Mouse (Mus musculus): ENCODE measurements around the gene Rnf103. TPM values are rescaled to one million over a fixed set of nuclear protein-coding genes. Genes with fewer than 3 reads are reported as not detected.

Gene Rnf103
- polyA plus RNA-seq, 1 experiment from 2014 or later, result 26.5 TPM

- 84% methylated on average over 3 of the region's 3 CpGs for WGBS
- ATAC-seq (ENCODE audit: low FRiP score, low read depth), result no peak
- H3K36me3 ChIP-seq, result peaks cover 14% of the 10 kb centered on the region
- H3K4me3 ChIP-seq, result no peak overlapping the region
- peaks cover 14% of the 10 kb centered on the region for H3K4me1 ChIP-seq (replicated peaks)
- no peak overlapping the region for H3K4me2 ChIP-seq
- H3K9ac ChIP-seq, result no peak overlapping the region
- no peaks in the 10 kb centered on the region for H3K9me3 ChIP-seq
- no peaks in the 10 kb centered on the region for H3K27me3 ChIP-seq
- no peak overlapping the region for H3K27ac ChIP-seq (replicated peaks)
Measured at GRCm38 (mm10) chr6:71500575-71500974, 6.9 kb downstream of the Rnf103 start.

DNA sequence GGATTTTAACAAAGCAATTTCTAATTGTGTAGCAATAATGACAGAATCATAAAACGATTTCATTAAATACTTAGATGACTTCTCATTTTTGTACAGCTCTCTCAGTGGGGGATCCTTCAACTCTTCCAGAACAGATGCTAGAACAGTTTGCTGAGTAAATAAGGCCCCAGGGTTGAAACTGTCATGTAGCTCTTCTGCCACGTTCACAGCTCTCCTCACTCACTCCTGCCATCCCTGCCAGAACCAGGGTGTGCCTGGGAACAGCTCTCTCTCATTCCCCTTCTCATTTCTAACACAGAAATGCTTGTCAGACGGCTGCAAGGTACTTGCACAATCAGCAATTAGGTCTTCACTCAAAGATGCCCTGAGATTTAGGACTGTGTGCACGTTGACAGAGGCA, 9.3 kb downstream of the Rnf103 start:
- no peaks in the 10 kb centered on the region for H3K27me3 ChIP-seq
- no peak for ATAC-seq (ENCODE audit: low FRiP score, low read depth)
- H3K27ac ChIP-seq (replicated peaks), result no peak overlapping the region

DNA sequence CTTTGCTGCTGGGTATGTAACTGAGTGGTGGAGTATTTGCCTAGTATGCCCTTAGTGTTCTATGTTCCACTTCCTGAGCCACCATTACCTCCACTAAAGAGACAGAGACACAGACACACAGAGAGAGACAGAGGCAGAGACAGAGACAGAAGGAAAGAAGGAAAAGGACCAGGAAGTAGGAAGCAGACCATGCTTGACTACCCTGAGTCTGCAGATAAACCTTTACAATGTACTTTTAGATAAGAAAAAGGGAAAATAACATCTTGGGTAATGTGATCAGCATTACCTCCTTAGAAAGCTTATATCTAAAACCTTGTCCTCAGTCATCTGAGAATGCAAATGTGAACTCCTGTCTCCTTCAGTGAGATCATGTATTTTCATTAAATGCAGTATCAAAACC, 10.0 kb downstream of the Rnf103 start:
- no peak overlapping the region for H3K9ac ChIP-seq
- H3K36me3 ChIP-seq, result peaks cover 32% of the 10 kb centered on the region
- H3K4me2 ChIP-seq, result no peak overlapping the region
- no peak for ATAC-seq (ENCODE audit: low FRiP score, low read depth)
- no peaks in the 10 kb centered on the region for H3K4me1 ChIP-seq (replicated peaks)
- no peaks in the 10 kb centered on the region for H3K27me3 ChIP-seq
- H3K9me3 ChIP-seq, result no peaks in the 10 kb centered on the region
- no peak overlapping the region for H3K4me3 ChIP-seq
- H3K27ac ChIP-seq (replicated peaks), result no peak overlapping the region

More for the DNA sequence above, 9.3 kb downstream of the Rnf103 start:
- Histone ChIP-seq H3K36me3 (peaks cover 25% of the 10 kb centered on the region), H3K4me1 (replicated peaks) (no peaks in the 10 kb centered on the region), H3K4me2 (no peak overlapping the region), H3K9me3 (no peaks in the 10 kb centered on the region), H3K4me3 (no peak overlapping the region), H3K9ac (no peak overlapping the region)
- 59% methylated on average over 4 of the region's 4 CpGs for WGBS

- Histone ChIP-seq H3K4me3 (no peak overlapping the region), H3K36me3 (peaks cover 36% of the 10 kb centered on the region), H3K4me1 (replicated peaks) (no peaks in the 10 kb centered on the region), H3K27me3 (no peaks in the 10 kb centered on the region), H3K9me3 (no peaks in the 10 kb centered on the region), H3K27ac (replicated peaks) (no peak overlapping the region), H3K4me2 (no peak overlapping the region), H3K9ac (no peak overlapping the region)
- 78% methylated on average over 4 of the region's 4 CpGs for WGBS
- ATAC-seq (ENCODE audit: low FRiP score, low read depth), result no peak
Measured at GRCm38 (mm10) chr6:71504091-71504490, 10.4 kb downstream of the Rnf103 start.

DNA sequence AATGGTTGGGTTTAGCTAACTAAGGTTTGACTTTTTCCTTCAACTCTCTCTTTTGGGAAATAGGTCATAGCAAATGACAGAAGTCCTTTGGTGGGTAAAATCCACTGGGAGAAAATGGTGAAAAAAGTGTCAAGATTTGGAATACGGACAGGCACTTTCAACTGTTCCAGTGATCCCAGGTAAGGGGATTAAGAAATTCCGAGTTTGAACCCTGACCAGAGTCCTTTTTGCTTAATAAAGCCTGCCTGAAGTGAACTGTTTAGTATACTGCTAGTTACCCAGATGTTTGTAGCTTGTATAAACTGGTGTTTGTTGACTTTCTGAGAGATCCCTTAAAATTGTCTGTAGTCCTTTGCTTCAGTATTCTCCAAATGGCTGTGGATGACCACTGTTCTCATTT, 12.0 kb downstream of the Rnf103 start:
- Histone ChIP-seq H3K27ac (replicated peaks) (no peak overlapping the region), H3K36me3 (peaks cover 43% of the 10 kb centered on the region), H3K4me3 (no peak overlapping the region), H3K9ac (no peak overlapping the region), H3K27me3 (no peaks in the 10 kb centered on the region), H3K4me1 (replicated peaks) (no peaks in the 10 kb centered on the region), H3K9me3 (no peaks in the 10 kb centered on the region), H3K4me2 (no peak overlapping the region)
- WGBS, result 92% methylated on average over 2 of the region's 2 CpGs
- no peak for ATAC-seq (ENCODE audit: low FRiP score, low read depth)

- Histone ChIP-seq H3K9ac (no peak overlapping the region), H3K4me3 (no peak overlapping the region), H3K4me2 (no peak overlapping the region), H3K27ac (replicated peaks) (no peak overlapping the region), H3K9me3 (no peaks in the 10 kb centered on the region), H3K4me1 (replicated peaks) (no peaks in the 10 kb centered on the region), H3K36me3 (no peaks in the 10 kb centered on the region; the same call in 1 of the 2 replicates), H3K27me3 (no peaks in the 10 kb centered on the region)
- ATAC-seq (ENCODE audit: low FRiP score, low read depth), result no peak
- WGBS, result 89% methylated on average over 4 of the region's 4 CpGs
Measured at GRCm38 (mm10) chr6:71519476-71519875, 25.8 kb downstream of the Rnf103 start.

- H3K36me3 ChIP-seq, result no peaks in the 10 kb centered on the region
- H3K9me3 ChIP-seq, result no peaks in the 10 kb centered on the region
- H3K4me2 ChIP-seq, result no peak overlapping the region
- ATAC-seq (ENCODE audit: low FRiP score, low read depth), result no peak
- WGBS, result 56% methylated on average over 3 of the region's 3 CpGs
- no peaks in the 10 kb centered on the region for H3K4me1 ChIP-seq (replicated peaks)
- H3K27me3 ChIP-seq, result no peaks in the 10 kb centered on the region
- no peak overlapping the region for H3K4me3 ChIP-seq
- no peak overlapping the region for H3K27ac ChIP-seq (replicated peaks)
- no peak overlapping the region for H3K9ac ChIP-seq
Measured at GRCm38 (mm10) chr6:71525556-71525955, 31.9 kb downstream of the Rnf103 start.

DNA sequence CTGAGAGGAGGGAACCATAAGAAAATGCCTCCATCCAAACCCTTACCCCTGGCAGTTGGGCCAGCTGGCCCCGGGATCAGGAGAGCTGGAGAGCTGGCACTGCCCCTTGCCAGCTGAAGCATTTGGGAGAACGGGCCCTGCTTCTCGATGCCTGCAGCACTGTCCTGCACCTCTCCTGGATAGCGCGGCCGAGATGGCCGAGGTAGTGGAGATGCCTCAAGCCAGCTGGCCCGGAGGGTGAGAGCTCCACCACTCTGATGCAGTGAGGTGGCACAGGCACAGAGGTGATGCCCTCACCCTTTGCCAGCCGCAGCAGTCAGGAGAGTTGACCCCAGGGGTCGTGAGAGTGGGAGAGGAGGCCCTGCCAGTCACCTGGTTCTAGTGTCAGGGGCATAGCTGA, 33.4 kb downstream of the Rnf103 start:
- Histone ChIP-seq H3K4me3 (no peak overlapping the region), H3K9ac (no peak overlapping the region), H3K27ac (replicated peaks) (no peak overlapping the region), H3K27me3 (no peaks in the 10 kb centered on the region), H3K4me1 (replicated peaks) (no peaks in the 10 kb centered on the region), H3K4me2 (no peak overlapping the region), H3K9me3 (no peaks in the 10 kb centered on the region), H3K36me3 (no peaks in the 10 kb centered on the region)
- WGBS, result 84% methylated on average over 10 of the region's 10 CpGs
- peak; percentile 56 for ATAC-seq (ENCODE audit: low FRiP score, low read depth)

DNA sequence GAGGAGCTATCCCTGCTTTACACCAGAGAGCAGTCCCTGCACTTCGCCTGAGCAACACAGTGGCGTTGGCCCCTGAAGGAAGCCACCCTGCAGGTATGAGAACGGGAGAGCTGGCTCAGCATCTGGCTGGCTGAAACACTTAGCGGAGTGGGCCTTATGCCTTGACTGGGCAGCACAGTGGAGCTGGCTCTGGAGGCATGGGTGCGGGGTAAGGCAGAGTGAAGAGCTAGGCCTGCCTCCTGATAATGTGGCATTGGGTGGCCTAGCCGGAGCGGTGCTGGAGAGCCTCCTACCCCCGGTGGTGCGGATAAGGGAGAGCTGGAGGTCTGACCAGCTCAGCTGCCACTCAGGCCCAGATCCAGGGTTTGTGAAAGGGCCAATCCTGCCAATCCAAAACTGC, 34.1 kb downstream of the Rnf103 start:
- Histone ChIP-seq H3K27me3 (no peaks in the 10 kb centered on the region), H3K4me2 (no peak overlapping the region), H3K4me1 (replicated peaks) (no peaks in the 10 kb centered on the region), H3K36me3 (no peaks in the 10 kb centered on the region), H3K9ac (no peak overlapping the region), H3K9me3 (no peaks in the 10 kb centered on the region), H3K4me3 (no peak overlapping the region), H3K27ac (replicated peaks) (no peak overlapping the region)
- WGBS, result 92% methylated on average over 9 of the region's 9 CpGs
- ATAC-seq (ENCODE audit: low FRiP score, low read depth), result no peak

DNA sequence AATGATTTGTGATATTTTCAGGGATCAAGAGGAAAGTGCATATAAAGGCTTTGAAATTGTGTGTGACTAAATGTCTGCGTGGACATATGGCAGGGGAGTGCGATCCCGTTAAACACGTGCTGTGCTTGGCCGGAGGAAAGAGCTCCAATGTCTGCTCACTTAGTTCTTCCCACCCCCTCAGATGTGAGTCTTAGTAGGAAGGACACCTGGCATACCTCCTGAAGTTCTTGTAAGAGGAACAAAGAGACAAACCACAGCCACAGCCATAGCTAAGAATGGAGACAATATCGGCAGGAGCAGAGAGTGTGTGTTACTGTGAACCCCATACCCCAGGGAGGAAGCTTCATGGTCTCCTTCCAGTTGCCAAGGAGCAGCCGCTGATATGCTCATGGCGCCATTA, 36.5 kb downstream of the Rnf103 start:
- Histone ChIP-seq H3K4me3 (no peak overlapping the region), H3K27ac (replicated peaks) (no peak overlapping the region), H3K27me3 (no peaks in the 10 kb centered on the region), H3K4me1 (replicated peaks) (no peaks in the 10 kb centered on the region), H3K9ac (no peak overlapping the region), H3K36me3 (no peaks in the 10 kb centered on the region), H3K9me3 (no peaks in the 10 kb centered on the region), H3K4me2 (no peak overlapping the region)
- no peak for ATAC-seq (ENCODE audit: low FRiP score, low read depth)
- WGBS, result 82% methylated on average over 8 of the region's 8 CpGs

GRCm38 (mm10) chr6:71537286-71537685, 43.6 kb downstream of the Rnf103 start:
- no peak for ATAC-seq (ENCODE audit: low FRiP score, low read depth)
- no peaks in the 10 kb centered on the region for H3K9me3 ChIP-seq

DNA sequence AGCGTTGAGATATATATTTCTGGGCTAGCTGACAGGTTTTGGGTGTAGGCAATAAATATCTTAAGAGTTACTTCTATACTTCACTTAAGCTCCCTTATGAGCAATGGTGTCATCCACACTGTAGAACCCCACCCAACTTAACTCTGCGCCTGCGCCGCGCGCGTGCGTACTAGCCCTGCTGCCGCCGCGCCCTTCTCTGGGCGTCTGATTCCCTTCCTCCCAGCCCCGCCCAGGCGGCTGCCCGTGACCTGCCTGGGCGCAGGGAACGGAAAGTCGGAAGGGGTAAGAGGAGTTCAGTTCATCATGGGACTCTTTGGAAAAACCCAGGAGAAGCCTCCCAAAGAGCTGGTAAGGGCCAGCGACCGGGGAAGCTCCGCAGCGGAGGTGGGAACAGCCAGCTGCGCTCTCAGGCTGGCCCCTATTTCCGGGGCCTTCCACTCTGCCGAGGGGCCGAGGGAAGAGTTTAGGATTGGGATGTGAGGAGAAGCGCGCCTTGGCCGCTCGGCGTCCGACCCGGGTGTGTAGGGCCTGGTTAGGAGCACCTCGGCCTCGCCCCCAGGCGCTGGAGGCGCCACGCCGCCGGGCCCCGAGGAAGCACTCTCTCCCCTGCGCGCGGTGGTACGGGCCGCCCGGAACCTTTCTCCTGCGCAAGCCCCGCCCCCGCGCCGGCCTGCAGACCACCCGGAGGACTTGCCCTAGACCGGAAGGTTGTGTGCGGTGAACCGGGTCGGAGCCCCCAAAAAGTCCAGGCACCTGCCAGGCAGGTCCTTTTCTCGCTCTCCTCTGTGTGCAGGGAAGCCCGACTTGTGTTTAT, 50.2 kb downstream of the Rnf103 start, which contains the start of gene Chmp3:
TSS of gene Chmp3 (plus strand) at position 112 of the 814 bp plus-strand sequence.
- under 1% methylated on average over 51 of the region's 59 CpGs for WGBS

More at GRCm38 (mm10) chr6:71537286-71537685, 43.6 kb downstream of the Rnf103 start:
- Histone ChIP-seq H3K4me1 (replicated peaks) (no peaks in the 10 kb centered on the region), H3K9ac (no peak overlapping the region), H3K4me3 (no peak overlapping the region), H3K36me3 (no peaks in the 10 kb centered on the region), H3K27ac (replicated peaks) (no peak overlapping the region), H3K4me2 (no peak overlapping the region), H3K27me3 (no peaks in the 10 kb centered on the region)

More for the DNA sequence above, 50.2 kb downstream of the Rnf103 start, which contains the start of gene Chmp3:
- Histone ChIP-seq H3K4me2 (peak within 1 kb of the TSS; percentile 76), H3K36me3 (0 out of 2 replicates have a peak, but pooled peaks cover 3% of the 10 kb centered on the region), H3K27me3 (no peaks in the 10 kb centered on the region), H3K9me3 (no peaks in the 10 kb centered on the region), H3K4me3 (peak within 1 kb of the TSS; percentile 74), H3K4me1 (replicated peaks) (peaks cover 8% of the 10 kb centered on the region), H3K27ac (replicated peaks) (peak within 1 kb of the TSS; percentile 99), H3K9ac (peak within 1 kb of the TSS; percentile 93)
- ATAC-seq (ENCODE audit: low FRiP score, low read depth), result peak; percentile 98
